Mouse (Mus musculus) forebrain, embryonic 11.5 days (tissue): ENCODE data around the gene St8sia6. TPM values are rescaled to one million over a fixed set of nuclear protein-coding genes. Genes with fewer than 3 reads are reported as not detected.
"Not testable (repeated sequence)": the region's sequence is repeated elsewhere in the genome, so short reads cannot be mapped to it uniquely, and the experiment has no call there.

Source experiments
- ATAC-seq: fragments of 200-750 bp; cut with Nextera tagmentation; replicated peaks from 2 replicates; pipeline ENCODE4 v1.8.0; 2017; ENCODE audit warnings: moderate TSS enrichment; ENCODE audit not compliant: low FRiP score
- DNase-seq: peaks from one replicate; pipeline ENCODE4 v3.0.0-alpha.2; 2017; ENCODE audit warnings: low spot score
- H3K27ac ChIP-seq: fragments of 300-500 bp; sonication (generic); 2 replicates; pipeline ENCODE4 v1.5.1; 2014; ENCODE audit warnings: low read depth, low read length
- H3K27me3 ChIP-seq: fragments of 300-500 bp; sonication (generic); 2 replicates; pipeline ENCODE4 v1.6.1; 2014; ENCODE audit warnings: mild to moderate bottlenecking, low read length, mixed read lengths; ENCODE audit not compliant: control insufficient read depth, insufficient read depth
- H3K36me3 ChIP-seq: fragments of 300-500 bp; sonication (generic); 2 replicates; pipeline ENCODE4 v1.6.1; 2014; ENCODE audit warnings: mild to moderate bottlenecking, low read length, moderate library complexity, mixed read lengths; ENCODE audit not compliant: control insufficient read depth, insufficient read depth
- H3K4me1 ChIP-seq: fragments of 300-500 bp; sonication (generic); replicated peaks from 2 replicates; pipeline ENCODE4 v1.6.1; 2014; ENCODE audit warnings: low read length, mixed read lengths; ENCODE audit not compliant: control insufficient read depth, insufficient read depth
- H3K4me2 ChIP-seq: fragments of 300-500 bp; sonication (generic); 2 replicates; pipeline ENCODE4 v1.6.1; 2014; ENCODE audit warnings: low read depth, mild to moderate bottlenecking, low read length, moderate library complexity, mixed read lengths; ENCODE audit not compliant: severe bottlenecking
- H3K4me3 ChIP-seq: fragments of 300-500 bp; sonication (generic); 2 replicates; pipeline ENCODE4 v1.5.1; 2014; ENCODE audit warnings: low read depth, low read length
- H3K9ac ChIP-seq: fragments of 300-500 bp; sonication (generic); 2 replicates; pipeline ENCODE4 v1.6.1; 2014; ENCODE audit warnings: low read length
- H3K9me3 ChIP-seq: fragments of 300-500 bp; sonication (generic); 2 replicates; pipeline ENCODE4 v1.6.1; 2016; ENCODE audit warnings: low read length, mixed read lengths; ENCODE audit not compliant: control insufficient read depth
- WGBS: fragments of 180-500 bp; shearing (Covaris S2); extraction: QIAGEN DNeasy Blood & Tissue Kit; methylation state at CpG from one replicate; pipeline ENCODE4 v1.1.7; 2014; 5-methylcytosine and 5-hydroxymethylcytosine counted together
- polyA plus RNA-seq: library from polyadenylated mRNA; unstranded; fragments of >200 nt; fragmentation: Nextera tagmentation; extraction: Ambion mirVana; gene quantifications from 2 replicates; pipeline ENCODE4 v1.2.1, GENCODE M21; 2014

Gene St8sia6
- polyA plus RNA-seq, 1 experiment from 2014 or later: 0.28 TPM

DNA sequence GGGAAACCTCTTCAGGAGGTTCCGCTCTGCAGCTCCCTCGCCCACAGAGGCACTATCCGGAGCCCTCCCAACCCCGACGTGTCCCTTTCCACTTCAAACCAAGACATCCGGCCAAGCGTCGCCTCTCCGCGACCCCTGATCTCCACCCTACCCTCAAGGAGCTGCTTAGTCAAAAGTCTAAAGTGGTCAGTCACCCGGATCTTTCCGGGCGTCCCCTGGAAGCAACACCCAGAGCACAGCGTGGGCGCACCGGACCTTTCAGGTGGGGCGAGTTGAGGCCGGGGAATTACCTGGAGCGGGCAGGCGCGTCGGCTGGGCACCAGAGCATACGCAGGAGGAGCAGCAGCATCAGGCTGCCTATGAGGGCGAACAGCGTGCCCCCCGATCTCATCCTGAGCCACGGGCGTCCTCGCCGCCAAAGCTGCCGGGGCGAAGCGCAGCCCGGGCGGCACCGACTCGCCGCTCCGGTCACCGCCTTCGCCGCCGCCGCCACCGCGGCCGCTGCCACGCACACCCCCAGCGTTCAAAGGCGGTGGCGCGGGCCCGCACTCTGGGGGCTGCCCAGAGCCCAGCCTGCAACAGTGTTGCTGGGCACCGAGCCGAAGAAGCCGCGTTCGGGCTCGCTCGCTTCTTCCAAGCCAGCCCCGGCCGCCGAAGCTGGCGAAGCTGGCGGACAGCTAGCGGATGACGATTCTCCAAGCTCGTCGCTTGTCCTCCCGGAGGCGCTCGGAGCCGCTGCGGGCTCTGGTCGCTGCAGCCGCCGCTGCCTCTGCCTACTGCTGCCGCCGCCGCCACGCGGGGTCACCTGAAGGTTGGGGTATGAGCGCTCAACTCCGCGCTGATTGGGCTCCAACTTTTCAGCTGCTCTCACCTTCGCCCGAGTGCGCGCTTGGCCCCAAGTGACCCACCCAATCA lies 553 bp downstream of the St8sia6 start:
- WGBS: under 1% methylated on average over 83 of the region's 89 CpGs
- Histone ChIP-seq H3K9ac (peak overlapping the region; percentile 63), H3K27me3 (peaks cover 14% of the 10 kb centered on the region; the same call in 1 of the 2 replicates), H3K27ac (no peak overlapping the region), H3K36me3 (no peaks in the 10 kb centered on the region), H3K4me2 (peak overlapping the region; percentile 94), H3K4me1 (0 out of 2 replicates have a peak, but pooled peaks cover 3% of the 10 kb centered on the region), H3K9me3 (no peaks in the 10 kb centered on the region), H3K4me3 (peak overlapping the region; percentile 53)
- ATAC-seq: peak; percentile 91
- DNase-seq: peak; percentile 80

DNA sequence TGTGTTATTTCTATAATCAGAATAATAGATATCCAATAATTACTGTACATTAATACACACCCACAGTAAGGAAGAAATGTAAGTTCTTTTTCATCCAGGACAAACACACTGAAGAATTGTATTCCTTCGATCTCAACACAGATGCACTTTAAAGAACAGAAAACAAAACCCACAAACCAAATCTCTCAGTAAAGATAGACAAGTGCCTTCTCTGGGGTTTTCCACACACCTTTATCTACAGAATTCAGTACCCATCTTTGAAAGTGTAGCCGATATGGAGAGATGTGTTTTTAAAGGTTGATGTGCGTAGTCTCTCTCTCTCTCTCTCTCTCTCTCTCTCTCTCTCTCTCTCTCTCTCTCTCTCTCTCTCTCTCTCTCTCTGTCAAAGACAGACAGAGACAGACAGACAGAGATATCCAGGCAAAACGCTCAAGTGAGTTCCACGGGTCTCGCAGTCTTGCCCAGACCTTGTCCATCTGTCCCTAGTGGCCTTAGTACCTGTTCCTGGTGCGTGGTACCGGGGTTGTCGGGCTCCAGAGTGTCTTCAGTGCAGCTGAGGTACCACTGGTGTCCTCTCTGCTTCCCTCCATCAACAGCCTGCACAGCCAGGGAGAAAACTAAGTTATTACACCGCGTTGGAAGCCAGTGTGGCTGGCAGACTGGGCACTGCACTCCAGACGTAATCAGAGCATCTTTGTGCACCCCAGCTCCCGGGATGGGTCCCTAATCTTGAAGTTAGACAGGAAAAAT lies 1.4 kb downstream of the St8sia6 start:
- WGBS: 44% methylated on average over 13 of the region's 13 CpGs
- 0 out of 2 replicates have a peak, but pooled peaks cover 3% of the 10 kb centered on the region for H3K4me1 ChIP-seq
- H3K27ac ChIP-seq: no peak overlapping the region
- ATAC-seq (no peak; the same call in 1 of the 2 replicates), DNase-seq (no peak)
- no peak overlapping the region for H3K9ac ChIP-seq
- H3K9me3 ChIP-seq: no peaks in the 10 kb centered on the region
- H3K4me3 ChIP-seq: peak overlapping the region; percentile 53
- H3K27me3 ChIP-seq: peaks cover 14% of the 10 kb centered on the region; the same call in 1 of the 2 replicates
- peak overlapping the region; percentile 94 for H3K4me2 ChIP-seq
- no peaks in the 10 kb centered on the region for H3K36me3 ChIP-seq

DNA sequence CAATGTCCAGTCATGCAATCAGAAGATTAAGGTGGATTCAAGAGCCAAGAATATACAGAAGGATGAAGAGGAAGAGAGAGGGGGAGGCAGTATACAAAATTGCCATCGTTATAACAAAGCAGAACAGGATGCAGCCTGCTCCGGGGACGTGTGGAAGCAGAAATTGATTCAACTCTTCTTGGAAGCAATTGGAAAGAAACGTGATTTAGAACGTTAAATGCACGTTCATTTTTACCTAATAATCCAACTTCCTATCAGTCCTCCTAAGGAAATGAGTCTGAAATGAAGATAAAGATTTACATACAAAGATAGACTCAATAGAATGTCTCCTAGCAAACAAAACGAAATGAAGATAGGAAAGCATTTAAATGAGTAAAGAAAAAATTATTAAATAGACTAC lies 2.3 kb downstream of the St8sia6 start:
- Histone ChIP-seq H3K9me3 (no peaks in the 10 kb centered on the region), H3K9ac (no peak overlapping the region), H3K4me2 (no peak overlapping the region), H3K36me3 (no peaks in the 10 kb centered on the region), H3K4me1 (0 out of 2 replicates have a peak, but pooled peaks cover 3% of the 10 kb centered on the region), H3K27ac (no peak overlapping the region), H3K27me3 (peaks cover 14% of the 10 kb centered on the region; the same call in 1 of the 2 replicates), H3K4me3 (no peak overlapping the region)
- 69% methylated on average over 7 of the region's 7 CpGs for WGBS
- ATAC-seq (no peak), DNase-seq (no peak)

DNA sequence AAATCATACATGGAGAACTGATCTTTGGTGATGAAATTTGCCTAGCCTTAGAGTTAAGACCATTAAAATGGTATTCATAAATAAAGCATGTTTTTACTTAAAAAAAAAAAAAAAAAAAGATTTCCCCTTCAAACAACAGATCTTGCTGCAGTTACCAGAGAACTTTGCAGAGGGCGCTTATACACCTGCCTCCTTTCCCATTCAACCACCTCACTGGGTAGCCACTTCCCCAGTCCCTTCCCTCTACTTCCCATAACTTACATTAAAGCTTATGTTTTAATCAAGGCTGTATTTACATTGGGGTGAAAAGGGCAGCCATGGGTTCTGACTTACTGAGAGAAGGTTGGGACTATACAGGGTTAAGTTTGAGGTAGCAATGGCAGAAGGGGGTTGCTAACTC lies 4.5 kb downstream of the St8sia6 start:
- Histone ChIP-seq H3K9ac (no peak overlapping the region), H3K4me1 (0 out of 2 replicates have a peak, but pooled peaks cover 3% of the 10 kb centered on the region), H3K4me2 (no peak overlapping the region), H3K9me3 (no peaks in the 10 kb centered on the region), H3K27ac (no peak overlapping the region), H3K4me3 (no peak overlapping the region), H3K36me3 (no peaks in the 10 kb centered on the region), H3K27me3 (peaks cover 13% of the 10 kb centered on the region; the same call in 1 of the 2 replicates)
- 32% methylated on average over 1 of the region's 1 CpGs for WGBS
- DNase-seq (no peak), ATAC-seq (no peak)

DNA sequence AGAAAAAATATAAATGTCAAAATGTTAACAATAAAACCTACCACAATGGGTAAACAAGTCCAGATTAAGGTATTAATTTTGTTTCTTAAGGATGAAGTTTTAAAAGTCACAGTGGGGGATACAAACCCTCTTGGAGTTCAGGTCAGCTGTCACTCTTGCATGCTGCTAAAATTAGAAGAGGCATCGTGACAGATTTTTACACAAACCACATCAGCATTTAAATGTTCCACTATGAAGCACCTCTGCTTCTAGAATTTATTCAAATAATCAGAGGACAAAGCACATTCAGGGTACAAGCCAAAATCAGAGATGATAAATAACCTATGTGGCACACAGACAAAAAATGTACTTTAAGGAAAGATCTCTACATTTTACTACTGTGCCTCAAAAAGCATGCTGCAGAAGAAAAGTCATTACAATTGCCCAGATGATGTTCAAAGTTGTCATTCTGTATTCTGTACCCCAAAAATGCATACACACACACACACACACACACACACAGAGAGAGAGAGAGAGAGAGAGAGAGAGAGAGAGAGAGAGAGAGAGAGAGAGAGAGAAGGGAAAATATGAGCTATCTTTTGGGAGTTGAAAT lies 7.2 kb downstream of the St8sia6 start:
- no peak overlapping the region for H3K4me3 ChIP-seq
- no peak overlapping the region for H3K9ac ChIP-seq
- H3K4me2 ChIP-seq: no peak overlapping the region
- ATAC-seq: no peak
- no peak for DNase-seq
- WGBS: 79% methylated on average over 1 of the region's 1 CpGs
- no peaks in the 10 kb centered on the region for H3K27me3 ChIP-seq
- H3K4me1 ChIP-seq: no peaks in the 10 kb centered on the region
- H3K36me3 ChIP-seq: no peaks in the 10 kb centered on the region
- no peaks in the 10 kb centered on the region for H3K9me3 ChIP-seq
- no peak overlapping the region for H3K27ac ChIP-seq

DNA sequence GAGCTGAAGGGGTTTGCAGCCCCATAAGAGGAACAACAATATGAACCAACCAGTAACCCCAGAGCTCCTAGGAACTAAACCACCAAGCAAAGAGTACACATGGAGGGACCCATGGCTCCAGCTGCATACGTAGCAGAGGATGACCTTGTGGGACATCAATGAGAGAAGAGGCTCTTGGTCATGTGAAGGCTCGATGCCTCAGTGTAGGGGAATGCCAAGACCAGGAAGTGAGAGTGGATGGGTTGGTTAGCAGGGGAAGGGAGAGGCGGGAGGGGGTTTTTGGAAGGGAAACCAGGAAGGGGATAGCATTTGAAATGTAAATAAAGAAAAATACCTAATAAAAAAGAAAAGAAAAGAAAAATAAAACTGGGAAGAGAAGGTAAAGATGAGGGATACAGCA lies 7.9 kb downstream of the St8sia6 start:
- not testable (repeated sequence) for H3K4me1 ChIP-seq, DNase-seq, H3K36me3 ChIP-seq, H3K27ac ChIP-seq, H3K9ac ChIP-seq, H3K9me3 ChIP-seq, H3K4me3 ChIP-seq, ATAC-seq, H3K27me3 ChIP-seq, H3K4me2 ChIP-seq
- 74% methylated on average over 3 of the region's 3 CpGs for WGBS

DNA sequence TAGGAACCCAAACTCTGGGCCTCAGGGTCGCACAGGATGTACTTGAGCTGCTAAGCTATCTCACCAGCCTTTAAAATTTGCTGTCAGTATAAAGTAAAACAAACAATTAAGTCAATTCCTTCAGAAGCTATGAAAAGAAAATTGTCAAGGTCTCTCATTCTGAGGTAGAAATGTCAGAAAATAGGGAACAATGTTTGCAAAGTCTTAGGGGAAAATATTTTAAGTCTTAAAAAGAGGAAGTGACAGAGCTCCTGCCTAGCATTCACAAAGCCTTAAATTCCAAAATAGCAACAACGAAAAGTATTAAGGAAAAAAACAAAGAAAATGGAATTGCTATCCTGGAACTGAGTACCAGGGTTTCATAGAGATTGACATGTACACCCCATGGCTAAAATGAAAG lies 8.6 kb downstream of the St8sia6 start:
- ATAC-seq: no peak
- Histone ChIP-seq H3K4me2 (no peak overlapping the region), H3K36me3 (no peaks in the 10 kb centered on the region), H3K4me3 (no peak overlapping the region), H3K9ac (no peak overlapping the region), H3K27ac (no peak overlapping the region), H3K9me3 (no peaks in the 10 kb centered on the region), H3K4me1 (no peaks in the 10 kb centered on the region), H3K27me3 (no peaks in the 10 kb centered on the region)
- WGBS: 82% methylated on average over 2 of the region's 2 CpGs
- DNase-seq: no peak

DNA sequence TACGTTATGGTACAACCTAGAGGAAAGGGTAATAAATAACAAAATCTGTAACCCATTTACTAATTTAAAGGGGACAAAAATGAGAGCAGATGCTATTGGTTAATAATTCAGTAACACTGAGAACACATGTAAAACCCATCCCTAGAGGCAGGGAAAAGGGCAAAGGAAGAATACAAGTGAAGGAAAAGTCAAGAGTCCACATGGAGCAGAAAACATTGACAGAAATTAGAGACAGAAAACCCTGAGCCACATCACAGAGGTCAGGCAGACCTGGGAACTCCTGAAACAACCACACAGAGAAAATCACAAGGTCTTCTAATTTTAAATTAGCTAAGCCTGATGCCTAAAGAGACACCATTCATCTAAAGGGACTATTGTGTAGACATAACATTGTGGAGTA lies 9.4 kb downstream of the St8sia6 start:
- no peak overlapping the region for H3K4me2 ChIP-seq
- H3K36me3 ChIP-seq: no peaks in the 10 kb centered on the region
- H3K4me3 ChIP-seq: no peak overlapping the region
- H3K27me3 ChIP-seq: no peaks in the 10 kb centered on the region
- 89% methylated on average over 1 of the region's 1 CpGs for WGBS
- no peaks in the 10 kb centered on the region for H3K9me3 ChIP-seq
- H3K9ac ChIP-seq: no peak overlapping the region
- H3K27ac ChIP-seq: no peak overlapping the region
- ATAC-seq (no peak), DNase-seq (no peak)
- H3K4me1 ChIP-seq: no peaks in the 10 kb centered on the region
